Mouse (Mus musculus) heart, postnatal 10 days (tissue): ENCODE data around the gene Gnao1. TPM values are rescaled to one million over a fixed set of nuclear protein-coding genes. Genes with fewer than 3 reads are reported as not detected.

Source experiments
- DNase-seq, 2 experiments: peaks; one replicate each; pipeline ENCODE4 v3.0.0; 2021
- intact Hi-C: fragments of 180-260 bp; cut with DNase I; formaldehyde crosslinking; loops from one replicate; pipeline ENCODE4 v1.15.1; 2025
- microRNA-seq, 2 experiments: library from miRNA; unstranded; fragments of <30 nt; microRNA quantifications; one replicate each; pipeline ENCODE4 v1.2.0; 2022
- total RNA-seq, 2 experiments: library from RNA; stranded (reverse); gene quantifications; 2 replicates each; pipeline ENCODE4 v1.2.3; 2021

The Gnao1 gene
- total RNA-seq, 2 experiments from 2014 or later, result 18.5 to 28.1 TPM

- intact Hi-C loops, result no loop called here
- no peak for DNase-seq
These were observed 172.0 kb downstream of the Gnao1 start for GRCm38 (mm10) chr8:93981679-93982215.

- DNase-seq, result peak in 1 of 2 experiments; percentile 33
- intact Hi-C loops, result no loop called here
These were observed 174.1 kb downstream of the Gnao1 start for GRCm38 (mm10) chr8:93983827-93984226.

GRCm38 (mm10) chr8:93984731-93985130 is 175.0 kb downstream of the Gnao1 start:
- no peak for DNase-seq
- intact Hi-C loops, result no loop called here

GRCm38 (mm10) chr8:93989739-93990138 is 180.0 kb downstream of the Gnao1 start:
- no peak for DNase-seq
- intact Hi-C loops, result no loop called here

GRCm38 (mm10) chr8:93998961-93999360 is 189.2 kb downstream of the Gnao1 start:
- no peak for DNase-seq
- intact Hi-C loops, result no loop called here

- intact Hi-C loops, result no loop called here
These were observed 194.4 kb downstream of the Gnao1 start for GRCm38 (mm10) chr8:94004139-94004538.

GRCm38 (mm10) chr8:94009243-94009845 is 199.6 kb downstream of the Gnao1 start:
- intact Hi-C loops, result no loop called here
- no peak for DNase-seq

More at GRCm38 (mm10) chr8:94004139-94004538, 194.4 kb downstream of the Gnao1 start:
- no peak for DNase-seq

GRCm38 (mm10) chr8:94010101-94010705 is 200.4 kb downstream of the Gnao1 start:
- DNase-seq, result no peak
- intact Hi-C loops, result no loop called here

- intact Hi-C loops, result no loop called here
- DNase-seq, result peak in 1 of 2 experiments; percentile 21
These were observed 201.6 kb downstream of the Gnao1 start for GRCm38 (mm10) chr8:94011076-94012012.

GRCm38 (mm10) chr8:94012013-94012951 is 202.5 kb downstream of the Gnao1 start, which contains the start of gene Amfr:
TSS of gene Amfr (minus strand) at chr8:94012842.
- intact Hi-C loops, result no loop called here
- DNase-seq, result peak; percentile 79 to 81

GRCm38 (mm10) chr8:94013026-94013612 is 203.4 kb downstream of the Gnao1 start:
- no peak for DNase-seq
- intact Hi-C loops, result loop anchor here (1.0 kb wide), 1 partner anchor 22 kb away; no protein-coding TSS in a partner anchor

Small RNA genes lying within 50 kb of the gene (microRNA-seq; reads per million reads assigned to microRNA genes)
- 0 reads per million in 2 experiments for gene Gm24159

Other genes starting within 250 kb of the Gnao1 start
- gene Amfr, start 202.9 kb downstream of the Gnao1 start, total RNA-seq, result 100 to 1,000 TPM; 125 to 126 TPM
- 10 to 100 TPM; 36.7 to 43.2 TPM for gene Nudt21, start 227.1 kb downstream of the Gnao1 start, total RNA-seq
- 10 to 100 TPM; 25.0 to 26.2 TPM for gene Ogfod1, start 227.2 kb downstream of the Gnao1 start, total RNA-seq